Mouse (Mus musculus) heart, embryonic 16.5 days (tissue): ENCODE results near the gene Fsd2. TPM values are rescaled to one million over a fixed set of nuclear protein-coding genes. Genes with fewer than 3 reads are reported as not detected.
A peak's percentile ranks its signal among the peaks of the same experiment; 100 is the strongest.

Experiments
- ATAC-seq: fragments of 200-750 bp; cut with Nextera tagmentation; replicated peaks from 2 replicates; pipeline ENCODE4 v1.8.0; 2017; ENCODE audit warnings: moderate number of reproducible peaks; ENCODE audit not compliant: insufficient read depth, low FRiP score; ENCODE audit errors: extremely low read depth
- H3K27ac ChIP-seq: fragments of 300-500 bp; sonication (generic); 2 replicates; pipeline ENCODE4 v1.5.1; 2014; ENCODE audit warnings: mild to moderate bottlenecking, low read length, control low read depth, moderate library complexity
- H3K27me3 ChIP-seq: fragments of 300-500 bp; sonication (generic); 2 replicates; pipeline ENCODE4 v1.6.1; 2014; ENCODE audit warnings: low read length, mixed read lengths; ENCODE audit not compliant: control insufficient read depth, insufficient read depth
- H3K36me3 ChIP-seq: fragments of 300-500 bp; sonication (generic); 2 replicates; pipeline ENCODE4 v1.6.1; 2014; ENCODE audit not compliant: control insufficient read depth, insufficient read depth
- H3K4me1 ChIP-seq: fragments of 300-500 bp; sonication (generic); 2 replicates; pipeline ENCODE4 v1.6.1; 2014; ENCODE audit warnings: low read length, mixed read lengths; ENCODE audit not compliant: control insufficient read depth, insufficient read depth
- H3K4me2 ChIP-seq: fragments of 300-500 bp; sonication (generic); 2 replicates; pipeline ENCODE4 v1.6.1; 2014; ENCODE audit warnings: low read depth, mild to moderate bottlenecking, control low read depth, low read length
- H3K4me3 ChIP-seq: fragments of 300-500 bp; sonication (generic); 2 replicates; pipeline ENCODE4 v1.5.1; 2014; ENCODE audit warnings: mild to moderate bottlenecking, control low read depth, low read length
- H3K9ac ChIP-seq: fragments of 300-500 bp; sonication (generic); 2 replicates; pipeline ENCODE4 v1.6.1; 2014; ENCODE audit warnings: low read length, control low read depth
- H3K9me3 ChIP-seq: fragments of 300-500 bp; sonication (generic); replicated peaks from 2 replicates; pipeline ENCODE4 v1.6.1; 2016; ENCODE audit warnings: low read length; ENCODE audit not compliant: control insufficient read depth
- WGBS: fragments of 180-500 bp; shearing (Covaris S2); extraction: QIAGEN DNeasy Blood & Tissue Kit; methylation state at CpG from one replicate; pipeline ENCODE4 v1.1.7; 2014; 5-methylcytosine and 5-hydroxymethylcytosine counted together
- polyA plus RNA-seq: library from polyadenylated mRNA; unstranded; fragments of >200 nt; fragmentation: Nextera tagmentation; extraction: Ambion mirVana; gene quantifications from 2 replicates; pipeline ENCODE4 v1.2.1, GENCODE M21; 2015

The Fsd2 gene
- polyA plus RNA-seq, 1 experiment from 2014 or later = 76.3 TPM

- no peaks in the 10 kb centered on the region for H3K9me3 ChIP-seq
- no peak overlapping the region for H3K9ac ChIP-seq
- no peak overlapping the region; the same call in 1 of the 2 replicates for H3K27ac ChIP-seq
- H3K4me1 ChIP-seq = peaks cover 24% of the 10 kb centered on the region
- no peak overlapping the region for H3K4me3 ChIP-seq
- peaks cover 1% of the 10 kb centered on the region; the same call in 1 of the 2 replicates for H3K36me3 ChIP-seq
- no peaks in the 10 kb centered on the region for H3K27me3 ChIP-seq
- no peak overlapping the region for H3K4me2 ChIP-seq
- ATAC-seq = no peak
- WGBS = 88% methylated on average over 1 of the region's 1 CpGs
Observed at GRCm38 (mm10) chr7:81569851-81570250, 3.1 kb upstream of the Fsd2 start.

GRCm38 (mm10) chr7:81567396-81567795 is 652 bp upstream of the Fsd2 start:
- Histone ChIP-seq H3K27me3 (no peaks in the 10 kb centered on the region), H3K9me3 (no peaks in the 10 kb centered on the region), H3K4me2 (peak overlapping the region; percentile 43), H3K36me3 (no peaks in the 10 kb centered on the region), H3K9ac (peak overlapping the region; percentile 63), H3K4me3 (no peak overlapping the region; the same call in 1 of the 2 replicates), H3K4me1 (peaks cover 27% of the 10 kb centered on the region), H3K27ac (peak overlapping the region; percentile 97)
- 80% methylated on average over 5 of the region's 5 CpGs for WGBS
- ATAC-seq = no peak

GRCm38 (mm10) chr7:81566332-81566731 is 412 bp downstream of the Fsd2 start:
- Histone ChIP-seq H3K4me3 (peak overlapping the region; percentile 57), H3K27me3 (no peaks in the 10 kb centered on the region), H3K9ac (peak overlapping the region; percentile 79), H3K4me2 (peak overlapping the region; percentile 61), H3K36me3 (no peaks in the 10 kb centered on the region), H3K9me3 (no peaks in the 10 kb centered on the region), H3K4me1 (peaks cover 27% of the 10 kb centered on the region), H3K27ac (peak overlapping the region; percentile 97)
- ATAC-seq = no peak
- 41% methylated on average over 4 of the region's 4 CpGs for WGBS

DNA sequence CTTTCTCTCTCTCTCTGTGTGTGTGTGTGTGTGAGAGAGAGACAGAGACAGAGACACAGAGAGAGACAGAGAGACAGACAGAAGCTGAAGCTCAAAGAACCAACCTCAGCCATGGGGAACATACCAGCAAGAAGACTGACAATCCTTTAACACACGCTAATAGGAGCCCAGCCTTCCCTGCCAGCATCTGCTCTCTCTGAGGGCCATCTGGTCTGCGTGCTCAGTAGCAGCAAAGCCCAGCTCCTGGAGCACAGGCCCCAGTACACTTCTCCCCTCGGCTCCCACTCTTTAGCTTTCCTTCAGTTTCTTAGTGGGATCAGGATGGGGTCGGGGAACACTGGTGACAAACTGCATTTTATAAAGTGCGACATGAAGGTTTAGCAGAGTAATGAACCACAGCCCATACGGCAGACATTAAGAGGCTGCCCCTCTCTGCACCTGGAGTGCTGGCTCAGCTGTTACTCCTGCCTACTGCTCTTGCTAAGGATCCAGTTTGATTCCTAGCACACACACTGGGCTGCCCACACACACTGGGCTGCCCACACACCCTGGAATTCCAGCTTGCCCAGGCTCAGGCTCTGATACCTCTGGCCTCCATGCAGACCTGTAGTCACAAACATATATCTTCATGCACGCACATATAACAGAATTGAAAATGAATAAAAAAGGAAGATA is 1.2 kb downstream of the Fsd2 start:
- peak overlapping the region; percentile 57 for H3K4me3 ChIP-seq
- peak overlapping the region; percentile 79 for H3K9ac ChIP-seq
- peak overlapping the region; percentile 61 for H3K4me2 ChIP-seq
- 41% methylated on average over 7 of the region's 7 CpGs for WGBS
- no peaks in the 10 kb centered on the region for H3K27me3 ChIP-seq
- H3K9me3 ChIP-seq = no peaks in the 10 kb centered on the region
- ATAC-seq = no peak
- peaks cover 31% of the 10 kb centered on the region for H3K4me1 ChIP-seq
- peak overlapping the region; percentile 97 for H3K27ac ChIP-seq
- H3K36me3 ChIP-seq = no peaks in the 10 kb centered on the region

- peak overlapping the region; percentile 61 for H3K4me2 ChIP-seq
- H3K27ac ChIP-seq = peak overlapping the region; percentile 97
- WGBS = 51% methylated on average over 7 of the region's 7 CpGs
- no peaks in the 10 kb centered on the region for H3K9me3 ChIP-seq
- H3K4me1 ChIP-seq = peaks cover 34% of the 10 kb centered on the region
- H3K36me3 ChIP-seq = no peaks in the 10 kb centered on the region
- H3K4me3 ChIP-seq = peak overlapping the region; percentile 57
- peak overlapping the region; percentile 79 for H3K9ac ChIP-seq
- no peaks in the 10 kb centered on the region for H3K27me3 ChIP-seq
- ATAC-seq = no peak
Observed at GRCm38 (mm10) chr7:81564766-81565165, 2.0 kb downstream of the Fsd2 start.

DNA sequence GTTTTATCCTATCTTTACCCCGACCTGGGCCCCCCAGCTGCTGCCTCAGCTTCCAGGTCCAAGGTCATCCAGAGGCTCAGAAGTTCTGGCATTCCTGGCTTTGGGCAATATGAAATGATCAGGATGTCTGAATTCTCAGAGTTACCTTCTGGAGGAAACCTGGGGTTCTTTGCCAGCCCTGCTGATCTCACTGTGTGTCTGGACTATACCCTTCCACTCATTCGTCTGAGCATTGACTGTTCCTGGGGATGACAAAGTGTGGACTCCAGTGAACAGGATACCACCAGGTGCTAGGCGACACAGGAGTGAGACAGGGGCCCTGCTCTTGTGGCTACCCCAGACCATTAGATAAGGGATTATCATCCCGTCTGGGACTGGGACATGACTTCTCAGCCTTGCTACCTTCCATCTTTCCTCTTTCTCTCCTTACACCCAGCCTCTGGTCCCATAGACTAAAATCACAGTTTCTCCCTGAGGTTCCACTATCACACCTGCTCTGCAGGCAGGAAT is 3.2 kb downstream of the Fsd2 start:
- Histone ChIP-seq H3K4me1 (peaks cover 34% of the 10 kb centered on the region), H3K4me3 (no peak overlapping the region; the same call in 1 of the 2 replicates), H3K9ac (peak overlapping the region; percentile 8), H3K27me3 (no peaks in the 10 kb centered on the region), H3K9me3 (no peaks in the 10 kb centered on the region), H3K27ac (peak overlapping the region; percentile 41; the same call in 1 of the 2 replicates), H3K36me3 (no peaks in the 10 kb centered on the region), H3K4me2 (peak overlapping the region; percentile 61)
- ATAC-seq = no peak
- 42% methylated on average over 4 of the region's 4 CpGs for WGBS

- Histone ChIP-seq H3K27ac (0 out of 2 replicates have a peak overlapping the region, but pooled peaks have one; percentile 37), H3K9ac (no peak overlapping the region)
- 72% methylated on average over 5 of the region's 5 CpGs for WGBS
Observed at GRCm38 (mm10) chr7:81561211-81561610, 5.5 kb downstream of the Fsd2 start.

DNA sequence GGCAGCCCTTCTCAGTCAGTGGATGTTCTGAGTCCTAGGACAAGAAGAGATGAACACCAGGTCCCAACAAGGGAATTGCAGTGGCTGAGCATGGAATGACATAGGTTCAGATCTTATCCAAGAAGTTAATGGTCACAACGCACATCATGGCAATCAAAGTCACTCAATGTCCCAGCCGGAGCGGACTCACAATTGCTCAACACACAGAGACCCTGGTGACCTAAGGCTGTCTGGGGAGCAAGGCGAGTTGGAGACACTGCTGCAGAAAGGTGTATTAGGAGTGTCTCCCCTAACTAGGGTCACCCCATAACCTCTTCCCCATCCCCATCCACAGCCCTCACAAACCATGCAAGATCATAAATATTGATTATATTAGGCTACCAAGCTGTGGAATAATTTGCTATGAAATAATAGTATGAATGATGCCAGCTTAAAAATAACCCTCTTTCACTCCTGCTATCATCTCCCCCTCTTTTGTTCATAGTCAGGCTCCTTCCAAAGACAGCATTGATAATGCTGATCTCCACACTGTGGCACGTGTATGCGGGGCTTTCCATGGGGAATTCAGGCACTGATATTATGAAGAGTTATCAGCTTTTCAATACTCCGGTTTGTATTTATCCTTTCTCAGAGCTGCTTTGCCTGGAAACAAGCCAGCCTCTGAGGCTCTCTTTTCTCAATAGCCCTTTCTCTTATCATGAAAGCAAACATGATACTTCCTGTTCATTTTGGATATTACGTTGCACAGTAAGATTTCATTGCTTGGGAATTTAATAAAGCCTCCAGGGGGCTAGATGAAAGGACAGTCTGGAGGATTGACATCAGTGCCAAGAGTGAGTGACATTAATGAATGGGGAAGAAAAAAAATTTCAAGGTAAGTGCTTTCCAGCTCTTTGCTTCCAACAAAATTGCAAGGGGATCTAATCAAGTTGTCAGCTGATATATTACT is 6.4 kb downstream of the Fsd2 start:
- H3K27ac ChIP-seq = no peak overlapping the region; the same call in 1 of the 2 replicates

More at GRCm38 (mm10) chr7:81561211-81561610, 5.5 kb downstream of the Fsd2 start:
- Histone ChIP-seq H3K4me3 (no peak overlapping the region), H3K4me2 (no peak overlapping the region), H3K4me1 (peaks cover 34% of the 10 kb centered on the region), H3K36me3 (0 out of 2 replicates have a peak, but pooled peaks cover 3% of the 10 kb centered on the region), H3K9me3 (no peaks in the 10 kb centered on the region), H3K27me3 (no peaks in the 10 kb centered on the region)
- no peak for ATAC-seq

More for the DNA sequence above, 6.4 kb downstream of the Fsd2 start:
- 36% methylated on average over 8 of the region's 8 CpGs for WGBS
- 0 out of 2 replicates have a peak, but pooled peaks cover 3% of the 10 kb centered on the region for H3K36me3 ChIP-seq
- H3K9me3 ChIP-seq = no peaks in the 10 kb centered on the region
- H3K4me1 ChIP-seq = peaks cover 34% of the 10 kb centered on the region
- no peak overlapping the region; the same call in 1 of the 2 replicates for H3K4me2 ChIP-seq
- no peak overlapping the region for H3K4me3 ChIP-seq
- no peak overlapping the region for H3K9ac ChIP-seq
- ATAC-seq = no peak
- no peaks in the 10 kb centered on the region for H3K27me3 ChIP-seq
